Mouse (Mus musculus) liver, embryonic 15.5 days (tissue): Measurements from ENCODE around the gene Adora1. TPM values are rescaled to one million over a fixed set of nuclear protein-coding genes. Genes with fewer than 3 reads are reported as not detected.
A peak's percentile ranks its signal among the peaks of the same experiment; 100 is the strongest.

Experiments
- ATAC-seq: fragments of 200-750 bp; cut with Nextera tagmentation; 2 replicates; pipeline ENCODE4 v1.8.0; 2017; ENCODE audit warnings: moderate number of reproducible peaks, mild to moderate bottlenecking, moderate library complexity; ENCODE audit not compliant: insufficient read depth
- H3K27ac ChIP-seq: fragments of 300-500 bp; sonication (generic); replicated peaks from 2 replicates; pipeline ENCODE4 v1.5.1; 2015; ENCODE audit warnings: mild to moderate bottlenecking, inconsistent platforms
- H3K27me3 ChIP-seq: fragments of 300-500 bp; sonication (generic); 2 replicates; pipeline ENCODE4 v1.6.1; 2015; ENCODE audit warnings: mild to moderate bottlenecking, inconsistent platforms
- H3K36me3 ChIP-seq: fragments of 300-500 bp; sonication (generic); replicated peaks from 2 replicates; pipeline ENCODE4 v1.6.1; 2015; ENCODE audit warnings: moderate library complexity, mild to moderate bottlenecking, inconsistent platforms
- H3K4me1 ChIP-seq: fragments of 300-500 bp; sonication (generic); replicated peaks from 2 replicates; pipeline ENCODE4 v1.6.1; 2015; ENCODE audit warnings: inconsistent platforms
- H3K4me2 ChIP-seq: fragments of 300-500 bp; sonication (generic); 2 replicates; pipeline ENCODE4 v1.6.1; 2015; ENCODE audit warnings: moderate library complexity, mild to moderate bottlenecking, inconsistent platforms
- H3K4me3 ChIP-seq: fragments of 300-500 bp; sonication (generic); replicated peaks from 2 replicates; pipeline ENCODE4 v1.5.1; 2015; ENCODE audit warnings: mild to moderate bottlenecking, inconsistent platforms
- H3K9ac ChIP-seq: fragments of 300-500 bp; sonication (generic); 2 replicates; pipeline ENCODE4 v1.6.1; 2015; ENCODE audit warnings: moderate library complexity, mild to moderate bottlenecking, inconsistent platforms
- H3K9me3 ChIP-seq: fragments of 300-500 bp; sonication (generic); replicated peaks from 2 replicates; pipeline ENCODE4 v1.6.1; 2016; ENCODE audit warnings: inconsistent platforms
- whole genome bisulfite sequencing: fragments of 180-500 bp; shearing (Covaris S2); methylation state at CpG from one replicate; pipeline ENCODE4 v1.1.7; 2015; ENCODE audit warnings: mixed read lengths; ENCODE audit not compliant: insufficient replicate concordance; 5-methylcytosine and 5-hydroxymethylcytosine counted together
- polyA plus RNA-seq: library from polyadenylated mRNA; unstranded; fragments of >200 nt; fragmentation: Nextera tagmentation; extraction: Ambion mirVana; gene quantifications from 2 replicates; pipeline ENCODE4 v1.2.1, GENCODE M21; 2015

Gene Adora1
- polyA plus RNA-seq, 1 experiment from 2014 or later: 0.91 TPM

- Histone ChIP-seq H3K4me1 (peaks cover 14% of the 10 kb centered on the region; the same call in 1 of the 2 replicates), H3K27ac (no peak overlapping the region), H3K9me3 (no peaks in the 10 kb centered on the region), H3K9ac (no peak overlapping the region), H3K4me2 (no peak overlapping the region), H3K27me3 (peaks cover 18% of the 10 kb centered on the region; the same call in 1 of the 2 replicates), H3K36me3 (no peaks in the 10 kb centered on the region), H3K4me3 (no peak overlapping the region)
- 74% methylated on average over 5 of the region's 5 CpGs for WGBS
- ATAC-seq: no peak
These were observed 9.9 kb downstream of the Adora1 start for GRCm38 (mm10) chr1:134225375-134225774.

GRCm38 (mm10) chr1:134224649-134225227, 10.5 kb downstream of the Adora1 start:
- Histone ChIP-seq H3K9me3 (no peaks in the 10 kb centered on the region), H3K27ac (no peak overlapping the region), H3K4me3 (no peak overlapping the region), H3K4me1 (peaks cover 14% of the 10 kb centered on the region; the same call in 1 of the 2 replicates), H3K9ac (no peak overlapping the region), H3K36me3 (no peaks in the 10 kb centered on the region), H3K4me2 (no peak overlapping the region), H3K27me3 (peaks cover 18% of the 10 kb centered on the region; the same call in 1 of the 2 replicates)
- no peak for ATAC-seq
- WGBS: 57% methylated on average over 12 of the region's 12 CpGs

- Histone ChIP-seq H3K4me1 (peaks cover 14% of the 10 kb centered on the region; the same call in 1 of the 2 replicates), H3K9ac (no peak overlapping the region), H3K36me3 (no peaks in the 10 kb centered on the region), H3K27ac (no peak overlapping the region), H3K4me2 (no peak overlapping the region), H3K27me3 (peaks cover 18% of the 10 kb centered on the region; the same call in 1 of the 2 replicates), H3K4me3 (no peak overlapping the region), H3K9me3 (no peaks in the 10 kb centered on the region)
- 29% methylated on average over 8 of the region's 8 CpGs for WGBS
- peak; percentile 71 for ATAC-seq
These were observed 12.8 kb downstream of the Adora1 start for GRCm38 (mm10) chr1:134222122-134223055.

- Histone ChIP-seq H3K4me3 (no peak overlapping the region), H3K36me3 (no peaks in the 10 kb centered on the region), H3K4me2 (no peak overlapping the region), H3K9me3 (no peaks in the 10 kb centered on the region), H3K27me3 (peaks cover 15% of the 10 kb centered on the region; the same call in 1 of the 2 replicates), H3K4me1 (peaks cover 14% of the 10 kb centered on the region; the same call in 1 of the 2 replicates), H3K27ac (no peak overlapping the region), H3K9ac (no peak overlapping the region)
- 37% methylated on average over 1 of the region's 1 CpGs for WGBS
- no peak for ATAC-seq
These were observed 14.1 kb downstream of the Adora1 start for GRCm38 (mm10) chr1:134221172-134221571.

GRCm38 (mm10) chr1:134219608-134220007, 15.6 kb downstream of the Adora1 start:
- Histone ChIP-seq H3K4me3 (no peak overlapping the region), H3K4me1 (peaks cover 14% of the 10 kb centered on the region; the same call in 1 of the 2 replicates), H3K27me3 (peaks cover 10% of the 10 kb centered on the region; the same call in 1 of the 2 replicates), H3K9ac (no peak overlapping the region), H3K4me2 (no peak overlapping the region), H3K36me3 (no peaks in the 10 kb centered on the region), H3K27ac (no peak overlapping the region), H3K9me3 (no peaks in the 10 kb centered on the region)
- 60% methylated on average over 5 of the region's 5 CpGs for WGBS
- no peak for ATAC-seq

GRCm38 (mm10) chr1:134217942-134218341, 17.3 kb downstream of the Adora1 start:
- no peak overlapping the region for H3K4me3 ChIP-seq
- H3K4me1 ChIP-seq: peaks cover 24% of the 10 kb centered on the region
- H3K9ac ChIP-seq: no peak overlapping the region
- ATAC-seq: no peak
- no peaks in the 10 kb centered on the region; the same call in 1 of the 2 replicates for H3K27me3 ChIP-seq
- no peaks in the 10 kb centered on the region for H3K9me3 ChIP-seq
- 51% methylated on average over 3 of the region's 3 CpGs for WGBS
- H3K27ac ChIP-seq: no peak overlapping the region
- no peaks in the 10 kb centered on the region for H3K36me3 ChIP-seq
- H3K4me2 ChIP-seq: no peak overlapping the region

GRCm38 (mm10) chr1:134217028-134217481, 18.2 kb downstream of the Adora1 start:
- Histone ChIP-seq H3K36me3 (no peaks in the 10 kb centered on the region), H3K4me2 (no peak overlapping the region), H3K27me3 (no peaks in the 10 kb centered on the region; the same call in 1 of the 2 replicates), H3K4me1 (peaks cover 24% of the 10 kb centered on the region), H3K27ac (no peak overlapping the region), H3K9ac (no peak overlapping the region), H3K9me3 (no peaks in the 10 kb centered on the region), H3K4me3 (no peak overlapping the region)
- 48% methylated on average over 12 of the region's 12 CpGs for WGBS
- no peak for ATAC-seq

GRCm38 (mm10) chr1:134216629-134216971, 18.6 kb downstream of the Adora1 start:
- Histone ChIP-seq H3K9me3 (no peaks in the 10 kb centered on the region), H3K27me3 (no peaks in the 10 kb centered on the region; the same call in 1 of the 2 replicates), H3K4me2 (no peak overlapping the region), H3K27ac (no peak overlapping the region), H3K4me1 (peaks cover 20% of the 10 kb centered on the region), H3K9ac (no peak overlapping the region), H3K4me3 (no peak overlapping the region), H3K36me3 (no peaks in the 10 kb centered on the region)
- 79% methylated on average over 2 of the region's 2 CpGs for WGBS
- ATAC-seq: no peak

GRCm38 (mm10) chr1:134215751-134216628, 19.2 kb downstream of the Adora1 start:
- Histone ChIP-seq H3K9ac (no peak overlapping the region), H3K36me3 (no peaks in the 10 kb centered on the region), H3K4me1 (peaks cover 17% of the 10 kb centered on the region), H3K4me2 (no peak overlapping the region), H3K4me3 (no peak overlapping the region), H3K27ac (no peak overlapping the region), H3K9me3 (no peaks in the 10 kb centered on the region), H3K27me3 (peaks cover 4% of the 10 kb centered on the region)
- WGBS: 45% methylated on average over 11 of the region's 11 CpGs
- no peak for ATAC-seq

- Histone ChIP-seq H3K27ac (no peak overlapping the region), H3K4me3 (no peak overlapping the region), H3K27me3 (peaks cover 12% of the 10 kb centered on the region), H3K9me3 (no peaks in the 10 kb centered on the region), H3K9ac (no peak overlapping the region), H3K4me2 (no peak overlapping the region), H3K4me1 (peaks cover 17% of the 10 kb centered on the region), H3K36me3 (no peaks in the 10 kb centered on the region)
- ATAC-seq: no peak
- WGBS: 67% methylated on average over 7 of the region's 7 CpGs
These were observed 20.2 kb downstream of the Adora1 start for GRCm38 (mm10) chr1:134215059-134215458.
